Mouse (Mus musculus) urinary bladder, adult 2 months (tissue): ENCODE measurements at regions not wholly inside any gene's neighbourhood (a gene's known extent, or its start where the extent isn't known, plus 50 kb on each side); places are given as distances from the start of the nearest gene placed in this dataset.

Experiments used
- DNase-seq: peaks from one replicate; pipeline ENCODE4 v3.0.0; 2022; ENCODE audit warnings: low spot score

GRCm38 (mm10) chr12:20614766-20615165 is 375.5 kb upstream of the Asap2 start:
- peak; percentile 40 for DNase-seq
